Mouse (Mus musculus): ENCODE measurements around the gene Fras1. TPM values are rescaled to one million over a fixed set of nuclear protein-coding genes. Genes with fewer than 3 reads are reported as not detected.

Fras1 gene
- total RNA-seq, 4 experiments from 2014 or later, result 19.8 to 24.6 (median 23.4) TPM

DNA sequence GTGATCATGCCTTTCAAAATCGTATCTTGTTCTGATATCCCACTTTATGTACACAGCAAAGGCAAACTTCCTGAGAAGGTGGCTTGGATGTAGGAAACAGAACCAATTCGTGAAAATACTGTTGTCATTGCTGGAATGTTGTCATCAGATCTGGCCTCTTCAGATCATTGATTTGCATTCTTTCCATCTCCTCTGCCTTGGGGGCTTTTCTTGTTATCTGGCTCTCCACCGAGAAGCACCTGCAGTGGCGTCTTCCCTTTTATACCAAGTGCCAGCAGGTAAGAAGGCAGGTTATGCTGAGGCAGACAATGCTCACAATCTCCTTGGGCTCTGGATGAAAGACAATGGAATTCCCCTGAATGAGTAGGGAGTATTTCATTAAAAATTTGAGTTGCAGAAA, 108.3 kb downstream of the Fras1 start:
- no peak for DNase-seq (ENCODE audit: low spot score in 2 of 2)

DNA sequence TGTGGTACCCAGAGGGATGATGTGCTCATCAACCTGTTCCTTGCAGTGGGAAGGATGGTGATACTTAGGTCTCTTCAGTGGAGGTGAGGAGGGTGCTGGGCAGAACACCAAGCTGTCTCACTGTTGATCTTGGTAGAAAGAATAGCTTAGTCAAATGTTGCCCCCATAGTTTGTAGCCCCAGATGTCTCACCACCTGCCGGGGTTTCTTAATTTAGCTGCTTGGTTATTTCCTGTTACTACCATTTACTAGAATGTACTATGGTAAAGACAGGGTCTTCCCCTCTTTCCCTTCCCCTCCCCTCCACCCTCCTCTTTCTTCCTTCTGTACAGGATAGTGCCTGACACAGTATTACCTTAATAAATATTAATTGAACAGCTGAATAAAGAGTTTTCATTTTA, 118.7 kb downstream of the Fras1 start:
- DNase-seq (ENCODE audit: low spot score in 2 of 2), result no peak

DNA sequence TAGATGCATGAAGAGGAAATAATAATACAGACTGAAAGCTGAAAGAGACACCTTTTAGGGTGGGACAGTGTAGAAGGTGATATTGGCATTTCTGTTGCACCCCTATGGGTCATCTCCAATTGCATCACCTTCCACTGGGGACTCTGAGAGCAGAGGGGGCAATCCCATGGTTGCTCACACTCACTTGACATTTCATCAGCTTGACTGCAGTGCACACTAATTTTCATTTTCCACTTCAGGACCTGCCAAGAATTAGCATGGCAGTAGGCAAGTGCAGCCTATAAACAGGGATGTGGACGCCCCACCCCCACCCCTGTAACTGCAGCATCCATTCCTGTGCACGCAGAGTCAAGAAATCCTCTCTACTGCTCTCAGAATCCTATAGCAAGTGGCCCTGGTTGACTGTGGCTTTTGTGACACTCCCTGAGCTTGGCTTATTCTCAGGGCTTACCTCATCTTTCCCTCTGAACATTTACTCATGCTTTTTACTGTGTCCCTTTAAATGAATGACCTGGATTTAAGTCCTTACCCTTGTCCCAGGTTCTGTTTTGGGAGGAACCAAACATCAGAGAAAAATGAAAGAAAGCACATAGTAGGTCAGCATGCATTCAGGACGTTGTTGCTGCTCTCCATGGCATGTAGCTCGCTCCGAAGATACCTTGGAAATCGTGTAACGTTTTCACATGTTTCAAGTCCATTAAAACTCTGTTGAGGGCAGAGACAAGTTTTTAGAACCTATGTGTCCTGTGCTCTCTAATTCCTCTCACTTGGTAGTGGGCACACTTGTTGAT, 120.9 kb downstream of the Fras1 start:
- DNase-seq (ENCODE audit: low spot score in 2 of 2), result no peak

DNA sequence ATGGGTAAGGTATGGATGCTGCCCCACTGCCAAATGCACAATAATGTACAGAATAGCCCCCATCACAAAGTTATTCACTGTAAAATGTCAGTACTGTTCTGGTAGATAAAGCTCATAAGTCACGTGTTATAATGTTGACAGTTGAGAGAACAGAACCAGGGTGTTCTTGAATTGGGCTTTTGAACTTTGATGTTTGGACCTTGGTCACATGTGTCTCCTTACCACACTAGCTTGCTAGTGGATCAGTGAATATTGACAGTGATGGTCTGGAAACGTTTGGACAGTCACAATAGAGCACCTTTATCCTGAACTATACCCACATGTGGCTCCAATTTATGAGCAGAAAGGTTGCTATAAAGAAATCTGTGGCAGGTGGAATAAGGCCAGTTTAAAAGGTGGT, 124.3 kb downstream of the Fras1 start:
- DNase-seq (ENCODE audit: low spot score in 2 of 2), result no peak

DNA sequence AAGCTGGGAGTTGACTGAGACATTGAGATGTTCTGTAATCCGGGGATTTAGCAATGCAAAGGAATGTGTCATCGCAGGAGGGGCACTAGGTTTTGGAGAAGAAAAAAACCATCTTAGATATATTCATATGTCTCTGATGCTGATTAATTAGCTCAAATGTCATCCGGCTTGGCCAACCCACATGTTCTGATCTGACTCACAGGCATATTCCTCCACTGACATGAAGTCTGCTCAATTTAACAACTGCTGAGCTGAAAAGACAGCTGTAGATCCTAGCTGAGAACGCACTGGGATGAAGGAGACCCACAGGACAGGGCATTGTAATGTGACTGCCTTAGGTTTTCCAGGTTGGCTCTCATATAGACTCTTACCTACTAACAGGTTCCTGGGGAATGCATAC, 128.0 kb downstream of the Fras1 start:
- no peak for DNase-seq (ENCODE audit: low spot score in 2 of 2)

DNA sequence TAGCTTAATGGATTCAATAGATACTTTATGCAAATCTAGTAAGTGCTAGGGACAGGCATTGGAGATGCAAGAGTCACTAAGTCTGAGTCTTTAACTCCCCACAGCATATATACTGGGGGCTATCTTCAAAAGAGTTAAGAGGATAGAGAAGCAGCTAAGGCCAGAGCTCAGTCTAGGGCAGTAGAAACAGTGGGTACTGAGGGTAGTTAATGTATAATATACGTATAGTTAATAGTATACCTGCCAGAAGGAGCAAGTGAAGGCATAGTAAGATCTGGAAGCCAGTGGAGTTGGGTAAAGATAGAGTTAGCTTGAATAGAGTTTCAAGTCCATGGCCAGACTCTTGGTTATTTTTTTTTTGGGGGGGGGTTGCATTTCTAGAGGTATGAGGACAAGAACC, 128.6 kb downstream of the Fras1 start:
- DNase-seq (ENCODE audit: low spot score in 2 of 2), result no peak

DNA sequence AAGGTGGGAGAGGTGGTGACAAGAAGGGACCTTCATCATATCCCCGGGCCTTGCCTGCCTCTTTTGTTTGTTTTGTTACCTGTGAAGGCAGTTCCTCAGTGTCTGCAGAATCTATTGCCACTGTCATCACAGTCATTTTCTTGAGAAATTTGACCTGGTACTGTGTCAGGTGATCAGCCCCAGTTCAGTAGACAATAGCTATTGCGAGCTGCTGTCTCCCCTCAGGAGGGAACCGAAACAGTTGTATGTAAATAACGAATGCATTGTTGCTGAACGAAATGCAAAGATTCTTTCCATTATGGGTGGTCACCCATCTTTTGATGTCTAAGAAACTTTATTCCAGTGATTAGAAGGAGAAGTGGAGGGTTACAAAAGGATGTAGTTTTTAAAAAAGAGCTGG, 137.2 kb downstream of the Fras1 start:
- DNase-seq (ENCODE audit: low spot score in 2 of 2), result no peak

DNA sequence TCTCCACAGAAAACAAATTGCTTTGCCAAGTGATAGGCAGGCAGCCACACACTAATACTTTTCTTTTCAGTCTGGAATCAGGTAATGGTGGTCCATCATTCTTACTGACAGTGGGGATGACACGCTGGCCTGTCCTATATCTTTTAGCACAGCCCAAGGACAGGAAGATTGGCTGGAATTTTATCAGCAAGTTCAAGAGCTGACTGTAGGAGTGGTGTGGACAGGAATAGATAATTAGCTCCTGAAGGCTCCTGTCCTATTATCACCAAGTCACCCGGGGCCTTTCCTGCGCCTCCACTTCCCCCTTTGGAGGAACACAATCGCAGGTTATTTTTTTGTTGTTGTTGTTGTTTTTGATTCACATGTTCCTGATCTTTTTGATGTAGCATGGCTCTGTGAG, 139.6 kb downstream of the Fras1 start:
- no peak for DNase-seq (ENCODE audit: low spot score in 2 of 2)

DNA sequence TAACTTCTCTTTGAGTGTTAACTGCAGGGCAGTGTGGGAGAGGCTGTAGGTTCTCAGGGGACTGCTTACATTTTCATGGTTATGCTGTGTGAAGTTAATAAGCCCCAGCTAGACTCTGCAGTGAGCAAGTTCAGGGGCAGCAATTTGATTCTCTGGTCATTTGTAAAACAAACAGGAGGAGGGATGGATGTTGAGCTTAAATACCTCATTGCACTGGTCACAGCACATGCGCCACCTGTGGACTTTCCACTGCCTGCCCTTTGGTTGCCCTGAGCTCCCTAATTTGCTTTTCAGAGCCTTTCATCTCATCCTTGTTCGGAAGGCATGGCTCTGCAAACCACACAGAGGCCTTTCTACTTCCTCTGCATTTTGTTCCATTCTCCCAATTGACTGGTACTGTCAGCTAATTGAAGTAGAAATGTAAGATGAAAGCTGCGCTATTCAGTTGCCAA, 142.1 kb downstream of the Fras1 start:
- DNase-seq (ENCODE audit: low spot score in 2 of 2), result no peak

DNA sequence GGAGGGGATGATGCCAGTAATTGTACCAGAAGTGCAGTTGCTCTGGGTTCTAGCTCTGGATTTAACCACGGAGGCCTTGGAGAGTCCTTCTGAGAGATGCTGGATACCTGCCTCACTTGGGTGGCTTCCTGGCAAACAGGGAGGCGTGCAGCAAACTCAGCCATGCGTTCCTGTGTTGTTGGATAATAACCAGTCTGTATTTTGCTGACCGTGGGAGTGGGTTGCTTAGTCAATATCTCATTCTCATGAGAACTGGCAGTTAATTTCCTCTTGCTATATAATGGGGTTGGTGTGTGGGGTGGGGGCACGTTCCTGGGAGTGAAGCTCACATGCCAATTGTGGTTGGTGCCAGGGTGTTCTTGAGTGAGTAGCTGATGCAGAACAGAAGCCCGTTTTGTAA, 142.6 kb downstream of the Fras1 start:
- DNase-seq (ENCODE audit: low spot score in 2 of 2), result no peak

DNA sequence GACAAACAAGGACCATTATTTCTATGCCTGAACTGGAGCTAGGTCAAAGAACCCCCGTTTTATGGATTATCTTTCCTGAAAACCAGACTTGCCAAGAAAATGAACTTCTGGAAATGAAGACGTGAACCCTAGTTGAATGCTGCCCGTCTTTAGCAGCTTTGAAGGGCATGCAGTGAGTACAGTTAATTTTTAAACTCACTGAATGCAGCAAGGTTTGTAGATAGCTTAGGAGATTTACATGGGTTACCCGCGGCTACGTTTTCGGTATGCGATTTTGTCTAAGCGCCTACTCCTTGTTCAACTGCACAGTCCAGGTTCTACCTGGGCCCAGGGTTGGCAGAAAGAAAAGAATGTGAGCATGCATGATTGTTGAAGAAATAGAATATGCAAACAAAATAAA, 147.8 kb downstream of the Fras1 start:
- no peak for DNase-seq (ENCODE audit: low spot score in 2 of 2)

DNA sequence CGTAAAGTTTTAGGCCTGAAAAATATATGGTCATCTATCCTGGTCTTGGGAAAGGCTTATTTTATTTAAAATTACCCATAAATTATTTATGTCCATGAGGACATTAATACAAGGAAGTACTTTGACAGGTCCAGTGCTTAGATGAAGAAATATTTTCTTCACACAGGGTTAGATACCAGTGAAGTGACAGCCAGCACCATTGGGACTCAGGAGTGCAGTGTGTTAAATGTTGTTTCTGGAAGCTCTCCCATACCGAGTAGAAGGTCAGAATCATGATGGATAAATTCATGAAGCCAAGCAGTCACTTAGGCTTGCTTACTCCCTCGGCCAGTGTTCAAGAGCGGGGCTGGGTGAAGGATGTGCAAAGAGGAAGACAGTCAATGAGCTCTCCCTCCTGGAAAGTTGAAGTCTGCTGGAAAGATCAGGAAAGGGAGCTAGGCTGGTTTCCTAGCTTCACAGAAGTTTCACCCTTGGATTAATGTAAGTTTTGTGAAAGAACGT, 149.2 kb downstream of the Fras1 start:
- DNase-seq (ENCODE audit: low spot score in 2 of 2), result no peak

DNA sequence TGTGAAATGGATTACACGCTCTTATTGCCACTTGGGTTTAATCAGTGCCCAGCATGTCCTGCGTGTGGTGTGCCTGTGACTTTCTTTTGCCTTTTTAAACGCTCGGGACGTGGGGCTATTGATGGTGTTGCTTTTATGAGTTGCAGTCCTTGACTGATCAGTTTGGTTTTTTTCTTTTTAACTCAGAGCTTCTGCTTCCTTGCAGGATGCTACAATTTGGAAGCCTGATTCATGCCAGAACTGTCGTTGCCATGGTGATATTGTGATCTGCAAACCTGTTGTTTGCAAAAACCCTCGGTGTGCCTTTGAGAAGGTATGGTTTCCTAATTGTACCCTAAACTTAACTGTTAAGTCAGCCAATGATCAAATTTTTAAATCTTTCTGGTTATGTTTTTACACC, 154.5 kb downstream of the Fras1 start:
- no peak for DNase-seq (ENCODE audit: low spot score in 2 of 2)

DNA sequence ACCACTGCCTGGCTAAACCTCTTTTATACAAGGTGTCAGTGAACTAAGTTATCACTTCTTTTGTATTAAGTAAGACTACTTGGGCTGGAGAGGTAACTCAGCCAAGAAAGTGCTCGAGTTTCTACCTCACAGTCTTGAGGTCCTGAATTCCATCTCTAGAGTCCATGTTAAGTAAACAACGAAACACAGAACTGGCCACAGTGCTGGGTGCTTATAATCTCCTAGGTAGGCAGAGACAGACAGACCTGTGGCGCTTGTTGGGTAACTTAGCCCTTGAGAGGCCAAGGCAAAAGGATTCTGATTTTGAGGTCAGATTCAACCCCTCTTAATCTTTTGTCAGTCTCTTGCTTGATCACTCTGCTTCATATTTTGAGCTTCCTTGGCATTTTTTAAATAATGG, 156.8 kb downstream of the Fras1 start:
- no peak for DNase-seq (ENCODE audit: low spot score in 2 of 2)

DNA sequence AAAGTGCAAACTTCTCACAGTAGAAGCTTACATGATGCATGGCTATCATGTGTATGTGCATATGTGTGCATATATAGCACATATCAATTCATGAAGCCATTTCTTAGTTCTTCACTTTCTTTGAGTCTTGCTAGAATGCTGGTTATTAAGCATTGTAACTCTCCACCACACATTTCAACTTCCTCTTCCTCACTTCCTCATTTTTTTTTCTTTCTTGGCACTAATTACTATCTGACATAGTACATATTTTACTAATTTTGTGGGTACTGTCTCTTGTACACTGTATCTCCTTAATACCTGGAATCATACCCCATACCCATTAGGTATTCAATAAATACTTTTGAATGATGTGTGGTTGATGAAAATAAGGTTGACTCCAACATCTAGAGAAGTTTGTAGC, 158.2 kb downstream of the Fras1 start:
- DNase-seq (ENCODE audit: low spot score in 2 of 2), result no peak

DNA sequence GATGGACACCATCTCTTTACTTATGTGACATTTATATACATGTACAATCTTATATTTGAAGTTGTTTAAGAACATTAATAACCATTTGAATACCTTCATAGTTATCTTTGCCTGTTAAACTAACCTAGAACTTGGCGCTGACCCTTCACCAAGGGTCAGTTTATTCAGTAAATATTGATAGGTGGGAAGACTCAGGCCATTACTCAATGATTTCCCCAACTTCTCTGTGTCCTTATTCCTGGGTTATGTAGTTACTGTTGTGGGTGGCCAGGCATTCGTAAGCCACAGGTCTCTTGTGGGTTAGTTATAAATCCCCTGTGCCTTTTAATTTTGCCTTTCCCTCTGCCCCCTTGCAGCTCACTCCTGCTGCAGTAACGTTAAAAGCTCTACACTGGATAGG, 162.8 kb downstream of the Fras1 start:
- no peak for DNase-seq (ENCODE audit: low spot score in 2 of 2)

DNA sequence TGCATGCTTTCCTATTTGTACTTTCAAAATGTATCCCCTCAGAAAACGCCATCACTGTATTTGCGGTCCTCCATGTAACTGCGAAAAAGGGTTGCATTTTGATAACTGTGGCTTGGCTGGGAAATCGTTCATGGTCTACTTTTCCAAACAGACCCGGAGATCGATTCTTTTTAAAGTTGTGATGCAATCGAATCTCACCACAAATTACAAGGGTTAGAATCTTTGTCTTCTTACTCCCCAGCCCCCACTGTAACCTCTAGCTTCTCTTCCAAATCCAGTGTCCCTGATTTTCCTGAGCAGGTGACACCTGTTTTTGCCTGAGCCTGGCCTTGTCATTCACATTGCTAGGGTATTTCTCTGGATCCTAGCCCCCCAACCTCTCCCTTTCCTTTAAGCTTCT, 163.2 kb downstream of the Fras1 start:
- no peak for DNase-seq (ENCODE audit: low spot score in 2 of 2)

DNA sequence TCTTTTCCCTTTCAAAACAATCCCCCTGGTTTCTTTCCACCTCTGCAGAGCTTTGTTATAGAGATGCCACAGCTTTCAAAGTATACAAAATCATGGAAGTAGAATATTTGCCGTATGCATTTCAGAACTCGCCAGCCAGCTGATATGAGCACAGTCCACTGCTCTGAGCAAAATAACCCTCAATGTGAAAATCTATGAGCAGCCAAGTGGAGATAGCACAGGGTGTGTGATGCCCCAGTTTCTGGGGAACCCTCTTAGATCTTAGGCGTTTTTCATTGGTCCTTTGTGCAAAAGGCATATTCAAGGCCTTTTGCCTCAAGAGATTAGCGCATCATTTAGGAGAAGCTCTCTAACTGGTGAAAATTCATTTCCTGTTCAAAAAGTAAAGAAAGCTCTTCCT, 170.4 kb downstream of the Fras1 start:
- DNase-seq (ENCODE audit: low spot score in 2 of 2), result no peak

DNA sequence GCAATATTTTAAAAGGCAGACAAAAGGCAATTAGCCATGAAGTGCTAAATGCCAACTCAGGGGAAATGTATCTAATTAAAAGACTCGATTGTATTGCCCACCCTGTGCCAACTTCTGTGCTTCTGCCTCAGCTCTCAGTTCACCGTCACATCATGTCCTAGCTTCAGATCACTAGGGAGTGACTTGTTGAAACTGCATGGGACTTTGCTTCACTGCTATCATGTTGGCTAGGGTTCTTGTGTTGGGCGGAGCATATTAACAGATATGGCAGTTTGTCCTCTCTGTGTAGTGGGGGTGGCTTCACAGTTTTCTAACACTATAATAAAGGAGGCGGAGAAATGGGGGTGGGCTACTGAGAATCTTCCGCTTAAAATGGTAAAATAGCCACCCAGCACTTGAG, 172.2 kb downstream of the Fras1 start:
- DNase-seq (ENCODE audit: low spot score in 2 of 2), result no peak

DNA sequence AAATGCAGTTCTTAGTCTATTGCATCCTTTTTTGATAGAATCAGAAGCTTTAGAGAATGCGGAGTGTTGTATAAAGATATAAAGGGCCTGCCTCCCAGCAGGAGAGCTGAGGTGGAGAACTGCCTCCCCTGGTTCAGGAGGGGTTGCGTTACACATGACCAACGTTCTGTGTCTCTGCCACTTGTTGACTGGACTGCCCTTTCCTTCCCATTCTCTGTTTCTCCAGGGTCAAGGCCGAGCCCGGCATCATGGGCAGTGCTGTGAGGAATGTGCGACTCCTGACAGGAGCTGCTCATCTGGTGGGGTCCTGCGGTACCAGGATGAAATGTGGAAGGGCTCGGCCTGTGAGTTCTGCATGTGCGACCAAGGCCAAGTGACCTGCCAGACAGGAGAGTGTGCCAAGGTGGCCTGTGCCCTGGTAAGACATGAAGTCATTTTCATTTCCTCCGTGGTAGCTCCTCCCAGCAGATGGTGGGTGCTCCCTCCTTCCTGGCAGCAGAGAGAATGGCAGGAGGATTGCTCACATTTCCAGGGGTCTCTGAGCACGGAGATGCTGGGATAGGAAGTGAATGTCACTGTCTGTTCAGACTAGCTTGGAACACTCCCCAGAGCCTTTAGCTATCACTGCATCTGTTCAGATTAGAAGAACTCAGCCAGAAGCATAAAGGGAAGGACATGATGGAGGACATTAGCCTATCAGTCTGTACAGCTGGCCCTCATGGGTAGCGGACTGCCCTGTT, 181.4 kb downstream of the Fras1 start:
- DNase-seq (ENCODE audit: low spot score in 2 of 2), result no peak

DNA sequence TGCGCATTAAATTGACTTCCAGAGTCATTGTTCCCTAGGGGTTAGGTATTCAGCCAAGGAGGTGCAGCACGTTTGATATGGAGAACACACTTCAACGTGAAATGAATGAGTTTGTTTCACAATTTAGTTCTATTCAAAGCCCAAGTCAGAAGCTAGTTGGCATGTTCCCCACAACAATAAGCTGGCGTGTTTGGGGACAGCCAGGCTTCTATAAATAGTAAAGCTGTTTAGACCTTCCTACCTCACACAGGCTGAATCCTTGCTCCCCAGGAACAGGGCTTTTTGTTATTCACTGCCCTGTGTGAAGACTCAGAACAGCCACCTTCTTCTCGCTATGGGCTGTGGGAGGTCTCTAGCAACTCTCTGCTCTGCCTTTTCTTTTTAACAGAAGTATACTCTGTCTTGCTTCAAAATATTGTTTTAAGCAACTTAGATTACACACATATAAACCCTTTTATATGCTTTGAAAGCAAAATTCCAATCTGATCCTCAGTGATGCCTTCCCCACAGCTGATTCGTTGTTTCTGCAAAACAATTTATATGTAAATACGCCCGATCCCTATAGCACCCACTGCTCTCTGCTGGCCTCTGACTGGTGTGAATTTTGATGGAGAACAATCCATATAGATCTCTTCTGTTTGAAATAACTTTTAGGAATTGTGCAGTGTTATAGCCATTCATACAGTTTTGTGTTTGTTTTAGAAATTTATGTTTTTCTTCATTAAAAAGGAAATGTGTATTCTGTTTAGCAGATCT, 184.5 kb downstream of the Fras1 start:
- no peak for DNase-seq (ENCODE audit: low spot score in 2 of 2)

DNA sequence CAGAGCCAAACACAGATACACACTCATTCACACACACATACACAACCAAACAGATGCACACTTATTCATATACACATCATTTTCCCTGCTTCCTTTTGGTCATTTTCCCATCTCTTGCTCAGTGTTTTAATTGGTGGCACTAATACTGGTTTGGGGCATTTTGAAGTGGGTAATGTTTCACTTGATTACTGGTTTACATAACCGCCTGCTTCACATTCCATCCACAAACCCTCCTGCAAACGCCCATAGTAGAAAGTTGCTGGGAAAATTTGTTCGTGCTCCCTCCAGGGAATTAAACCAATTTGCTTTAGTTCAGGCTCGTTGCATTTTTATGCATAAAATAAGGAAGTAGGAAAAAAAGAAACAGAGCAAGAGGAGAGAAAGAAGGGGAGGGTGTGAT, 200.8 kb downstream of the Fras1 start:
- DNase-seq (ENCODE audit: low spot score in 2 of 2), result no peak

Measured in left cerebral cortex, adult 8-10 months (tissue).